Mouse (Mus musculus): ENCODE data around the gene Stab2.

- TF ChIP-seq POLR2A (IDR thresholded peaks at IDR 0.05; ENCODE audit: low read depth, low read length) (no peak), CTCF (conservative IDR thresholded peaks at IDR 0.05; ENCODE audit: insufficient read depth, insufficient read length, low read depth, low read length) (no peak)
Measured at GRCm38 (mm10) chr10:86821014-86821413, 186.8 kb downstream of the Stab2 start.
